Mouse (Mus musculus): Measurements from ENCODE around the gene Dact2.

- TF ChIP-seq CTCF (IDR thresholded peaks at IDR 0.05; ENCODE audit: control insufficient read depth, insufficient read depth, insufficient read length) (no peak), MAX (IDR thresholded peaks at IDR 0.05) (no peak), USF1 (IDR thresholded peaks at IDR 0.05; ENCODE audit: low read depth) (no peak), MYOD1 (IDR thresholded peaks at IDR 0.05; ENCODE audit: control insufficient read depth, insufficient read length, low read depth) (no peak), CEBPB (IDR thresholded peaks at IDR 0.05; ENCODE audit: low read depth) (no peak), FOSL1 (IDR thresholded peaks at IDR 0.05; ENCODE audit: insufficient read depth, low read length, poor library complexity, severe bottlenecking) (no peak), MYOG (IDR thresholded peaks at IDR 0.05; ENCODE audit: control insufficient read depth, extremely low read depth, insufficient read length) (no peak)
Measured at GRCm38 (mm10) chr17:14182860-14183259, 21.2 kb downstream of the Dact2 start.

Data from C2C12 (cell line).